Mouse (Mus musculus) thymus, postnatal 14 days (tissue): Measurements from ENCODE around the gene Zfp597.
"Not testable (repeated sequence)": the region's sequence is repeated elsewhere in the genome, so short reads cannot be mapped to it uniquely, and the experiment has no call there.

Experiments used
- DNase-seq: peaks from one replicate; pipeline ENCODE4 v3.0.0; 2021

The Zfp597 gene

GRCm38 (mm10) chr16:3854437-3855182 lies 29.8 kb downstream of the Zfp597 start:
- DNase-seq, result no peak

DNA sequence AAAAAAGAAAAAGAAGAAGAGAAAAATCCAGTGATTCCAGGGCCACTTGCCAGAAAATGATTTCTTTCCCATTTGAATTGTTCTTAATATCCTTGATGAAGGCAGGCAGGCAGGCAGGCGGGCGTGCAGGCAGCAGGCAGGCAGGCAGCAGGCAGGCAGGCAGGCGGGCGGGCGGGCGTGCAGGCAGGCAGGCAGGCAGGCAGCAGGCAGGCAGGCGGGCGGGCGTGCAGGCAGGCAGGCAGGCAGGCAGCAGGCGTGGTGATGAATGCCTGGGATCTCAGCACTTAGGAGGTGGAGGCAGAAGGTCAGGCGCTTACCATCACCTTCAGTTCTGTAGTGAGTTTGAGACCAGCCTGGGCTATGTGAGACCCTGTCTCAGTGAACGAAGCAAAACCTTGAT lies 31.8 kb downstream of the Zfp597 start:
- DNase-seq, result no peak

GRCm38 (mm10) chr16:3851301-3851700 lies 33.1 kb downstream of the Zfp597 start:
- not testable (repeated sequence) for DNase-seq

GRCm38 (mm10) chr16:3848416-3848815 lies 35.9 kb downstream of the Zfp597 start:
- no peak for DNase-seq

GRCm38 (mm10) chr16:3847871-3848270 lies 36.5 kb downstream of the Zfp597 start:
- DNase-seq, result peak; percentile 16

GRCm38 (mm10) chr16:3846711-3847518 lies 37.4 kb downstream of the Zfp597 start, which contains the start of gene Zfp174:
Zfp174 (plus strand) TSS chr16:3847268.
- peak; percentile 93 for DNase-seq

GRCm38 (mm10) chr16:3843796-3844195 lies 40.6 kb downstream of the Zfp597 start:
- no peak for DNase-seq

DNA sequence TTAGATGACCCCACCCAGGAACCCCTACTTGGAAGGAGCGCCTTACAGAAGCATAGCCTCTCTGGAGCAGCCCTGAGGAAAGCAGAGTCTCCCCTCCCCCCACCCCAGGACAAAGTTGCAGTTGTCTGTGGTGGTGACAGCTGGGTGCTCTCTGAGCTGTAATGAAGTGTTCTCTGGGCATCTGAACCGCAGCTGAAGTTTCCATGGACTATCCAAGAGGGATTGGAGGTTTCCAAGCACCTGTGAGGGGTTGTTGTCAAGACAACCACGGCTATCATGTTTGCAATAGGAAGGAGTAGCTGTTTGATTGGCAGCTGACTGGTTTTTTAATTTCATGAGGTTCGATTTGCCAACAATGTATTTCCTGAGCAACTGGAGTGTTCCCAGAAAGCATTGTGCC lies 41.4 kb downstream of the Zfp597 start:
- no peak for DNase-seq

DNA sequence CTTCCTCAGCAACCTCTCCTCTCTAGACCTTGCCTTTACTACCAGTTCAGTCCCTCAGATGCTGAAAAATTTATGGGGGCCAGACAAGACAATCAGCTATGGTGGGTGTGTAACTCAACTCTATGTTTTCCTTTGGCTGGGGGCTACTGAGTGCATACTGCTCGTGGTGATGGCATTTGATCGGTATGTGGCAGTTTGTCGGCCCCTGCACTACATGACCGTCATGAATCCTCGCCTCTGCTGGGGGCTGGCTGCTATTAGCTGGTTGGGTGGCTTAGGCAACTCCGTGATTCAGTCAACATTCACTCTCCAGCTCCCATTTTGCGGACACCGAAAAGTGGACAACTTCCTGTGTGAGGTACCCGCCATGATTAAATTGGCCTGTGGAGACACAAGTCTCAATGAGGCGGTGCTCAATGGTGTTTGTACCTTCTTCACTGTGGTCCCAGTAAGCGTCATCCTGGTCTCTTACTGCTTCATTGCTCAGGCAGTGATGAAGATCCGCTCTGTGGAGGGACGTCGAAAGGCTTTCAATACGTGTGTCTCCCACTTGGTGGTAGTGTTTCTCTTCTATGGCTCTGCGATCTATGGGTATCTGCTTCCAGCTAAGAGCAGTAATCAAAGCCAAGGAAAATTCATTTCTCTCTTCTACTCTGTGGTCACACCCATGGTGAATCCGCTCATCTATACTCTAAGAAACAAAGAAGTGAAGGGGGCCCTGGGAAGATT lies 45.0 kb downstream of the Zfp597 start:
- peak; percentile 37 for DNase-seq

DNA sequence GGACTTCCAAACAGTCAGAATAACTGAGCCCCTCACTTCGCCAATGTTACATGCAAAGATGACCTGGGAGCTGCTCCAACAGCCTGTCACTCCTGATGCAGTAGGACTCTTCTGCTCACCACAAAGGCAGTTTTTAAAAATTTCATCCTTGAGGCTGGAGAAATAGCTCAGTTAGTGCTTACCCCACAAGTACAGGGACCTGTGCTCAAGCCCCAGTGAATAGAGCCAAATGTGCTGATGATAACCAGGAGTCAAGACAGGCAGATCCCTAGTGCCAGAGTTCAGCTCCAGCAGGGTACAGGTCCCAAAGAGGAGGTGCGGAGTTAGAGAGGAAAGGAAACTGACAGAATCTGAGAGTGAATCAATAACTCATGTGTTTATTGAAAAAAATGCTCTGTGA lies 48.9 kb downstream of the Zfp597 start:
- DNase-seq, result no peak

DNA sequence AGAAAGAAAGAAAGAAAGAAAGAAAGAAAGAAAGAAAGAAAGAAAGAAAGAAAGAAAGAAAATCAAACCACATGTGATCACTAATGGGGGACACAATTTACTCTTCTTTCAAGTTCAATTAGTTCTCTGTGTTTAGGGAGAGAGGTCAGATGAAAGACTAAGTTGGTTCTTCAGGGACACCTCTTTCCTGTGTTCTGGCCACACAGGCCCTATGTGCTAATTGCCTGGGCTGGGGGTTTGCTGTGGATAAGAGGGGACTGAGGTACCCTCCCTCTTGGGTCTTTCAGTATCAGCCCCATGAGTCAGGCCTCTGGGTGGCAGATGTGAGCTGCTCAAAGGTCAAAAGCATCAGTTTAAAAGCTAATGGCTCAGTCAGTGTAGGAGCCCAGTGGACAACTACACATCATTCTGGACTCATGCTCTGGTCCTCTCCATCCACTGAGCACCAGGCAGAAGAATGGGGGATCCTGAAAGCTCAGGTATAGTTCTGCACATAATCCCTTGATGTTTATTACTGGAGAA lies 53.7 kb downstream of the Zfp597 start, which contains the start of gene Olfr15:
Olfr15 (plus strand) TSS at position 291 of the 522 bp plus-strand sequence.
- no peak for DNase-seq

GRCm38 (mm10) chr16:3829727-3830126 lies 54.6 kb downstream of the Zfp597 start:
- DNase-seq, result no peak

GRCm38 (mm10) chr16:3828021-3828420 lies 56.3 kb downstream of the Zfp597 start:
- no peak for DNase-seq

- no peak for DNase-seq
Measured at GRCm38 (mm10) chr16:3820202-3820601, 64.2 kb downstream of the Zfp597 start.

GRCm38 (mm10) chr16:3814667-3815066 lies 69.7 kb downstream of the Zfp597 start:
- DNase-seq, result not testable (repeated sequence)
